Mouse (Mus musculus) embryonic facial prominence, embryonic 10.5 days (tissue): ENCODE measurements around the gene Rplp2. TPM values are rescaled to one million over a fixed set of nuclear protein-coding genes. Genes with fewer than 3 reads are reported as not detected.
"Not testable (repeated sequence)": the region's sequence is repeated elsewhere in the genome, so short reads cannot be mapped to it uniquely, and the experiment has no call there.

Experiments
- DNase-seq: peaks from one replicate; pipeline ENCODE4 v3.0.0-alpha.2; 2017; ENCODE audit warnings: low spot score
- H3K27ac ChIP-seq: fragments of 300-500 bp; sonication (generic); replicated peaks from 2 replicates; pipeline ENCODE4 v1.5.1; 2016; ENCODE audit warnings: mild to moderate bottlenecking
- H3K27me3 ChIP-seq: fragments of 300-500 bp; sonication (generic); replicated peaks from 2 replicates; pipeline ENCODE4 v1.6.1; 2016; ENCODE audit warnings: low read depth, mild to moderate bottlenecking; ENCODE audit not compliant: poor library complexity, severe bottlenecking
- H3K36me3 ChIP-seq: fragments of 300-500 bp; sonication (generic); replicated peaks from 2 replicates; pipeline ENCODE4 v1.6.1; 2016; ENCODE audit warnings: mild to moderate bottlenecking, moderate library complexity
- H3K4me1 ChIP-seq: fragments of 300-500 bp; sonication (generic); 2 replicates; pipeline ENCODE4 v1.6.1; 2016
- H3K4me3 ChIP-seq: fragments of 300-500 bp; sonication (generic); 2 replicates; pipeline ENCODE4 v1.5.1; 2016; ENCODE audit warnings: mild to moderate bottlenecking, moderate library complexity
- H3K9me3 ChIP-seq: fragments of 300-500 bp; sonication (generic); 2 replicates; pipeline ENCODE4 v1.6.1; 2016; ENCODE audit warnings: mild to moderate bottlenecking
- WGBS: fragments of 180-500 bp; shearing (Covaris S2); methylation state at CpG from one replicate; pipeline ENCODE4 v1.1.7; 2016; 5-methylcytosine and 5-hydroxymethylcytosine counted together
- polyA plus RNA-seq: library from polyadenylated mRNA; unstranded; fragments of >200 nt; fragmentation: Nextera tagmentation; extraction: Ambion mirVana; gene quantifications from 2 replicates; pipeline ENCODE4 v1.2.1, GENCODE M21; 2016

The Rplp2 gene
- polyA plus RNA-seq: 1,198 and 1,200 TPM in 2 replicates

DNA sequence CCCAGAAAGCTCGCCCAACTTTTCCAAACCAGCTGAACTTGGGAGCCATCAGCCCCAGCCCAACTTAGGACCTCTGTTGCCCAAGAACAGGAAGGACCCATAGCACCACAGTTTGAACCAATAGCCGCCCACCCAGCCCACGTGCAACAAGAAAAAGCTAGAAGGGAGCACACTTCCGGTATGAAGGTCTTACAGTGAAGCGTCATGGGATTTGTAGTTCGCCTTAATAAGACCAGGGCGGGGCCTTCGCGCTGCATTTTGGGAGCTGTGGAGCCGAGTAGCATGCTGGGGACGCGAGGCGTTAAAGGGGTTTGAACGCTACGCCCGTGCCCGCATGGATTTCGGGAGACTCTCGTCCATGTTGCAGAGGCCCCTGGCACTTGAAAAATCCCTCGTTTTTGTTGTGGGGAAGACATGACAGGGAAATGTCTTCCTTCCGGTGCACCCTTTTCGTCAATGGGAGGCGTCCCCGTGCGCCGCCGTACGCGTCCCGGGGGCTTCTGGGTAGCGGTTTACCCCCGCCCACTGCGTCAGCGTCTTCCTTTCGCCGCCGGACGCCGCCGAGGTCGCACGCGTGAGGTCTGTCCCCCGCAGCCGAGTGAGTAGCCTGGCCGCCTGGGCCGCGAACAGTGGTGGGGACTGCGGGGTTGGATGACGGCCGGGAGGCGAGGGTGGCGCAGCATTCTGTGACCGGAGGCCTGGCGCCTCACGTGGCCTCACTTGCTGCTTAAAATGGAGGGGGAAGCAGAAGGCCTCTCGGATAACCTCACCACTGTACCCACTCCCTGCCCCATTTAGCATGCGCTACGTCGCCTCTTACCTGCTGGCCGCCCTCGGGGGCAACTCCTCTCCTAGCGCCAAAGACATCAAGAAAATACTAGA lies at the start of gene Rplp2:
Gene Rplp2, plus strand, starts transcription at position 261 of the 882 bp plus-strand sequence.
- peaks cover 37% of the 10 kb centered on the region for H3K4me1 ChIP-seq
- peaks cover 45% of the 10 kb centered on the region for H3K36me3 ChIP-seq
- H3K4me3 ChIP-seq: peak within 1 kb of the TSS; percentile 96
- H3K27ac ChIP-seq: peak within 1 kb of the TSS; percentile 95
- H3K9me3 ChIP-seq: no peaks in the 10 kb centered on the region
- H3K27me3 ChIP-seq: no peaks in the 10 kb centered on the region
- DNase-seq: peak; percentile 94
- under 1% methylated on average over 63 of the region's 63 CpGs for WGBS

DNA sequence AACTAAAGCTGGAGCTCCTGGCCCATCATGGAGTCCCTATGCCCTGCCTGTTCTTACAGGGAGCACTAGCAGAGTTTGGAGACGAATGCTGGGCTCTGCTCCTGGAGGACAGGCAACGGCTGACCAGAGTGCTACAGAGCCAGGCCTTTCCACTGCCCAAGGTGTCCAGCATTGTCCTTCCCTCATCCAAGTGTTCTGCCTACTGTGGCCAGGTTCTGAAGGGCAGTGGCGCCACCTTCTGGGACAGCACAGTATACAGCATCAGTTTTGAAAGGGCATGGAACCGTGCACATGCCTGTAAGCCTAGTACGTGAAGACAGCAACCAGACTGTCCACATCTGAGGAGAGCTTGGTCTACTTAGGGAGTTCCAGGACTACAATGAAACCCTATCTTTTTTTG lies 43.9 kb upstream of the Rplp2 start:
- no peak overlapping the region for H3K27ac ChIP-seq
- WGBS: 61% methylated on average over 5 of the region's 5 CpGs
- H3K36me3 ChIP-seq: peaks cover 79% of the 10 kb centered on the region
- peak; percentile 63 for DNase-seq
- H3K4me3 ChIP-seq: no peak overlapping the region
- no peaks in the 10 kb centered on the region for H3K4me1 ChIP-seq
- no peaks in the 10 kb centered on the region for H3K27me3 ChIP-seq
- no peaks in the 10 kb centered on the region for H3K9me3 ChIP-seq

DNA sequence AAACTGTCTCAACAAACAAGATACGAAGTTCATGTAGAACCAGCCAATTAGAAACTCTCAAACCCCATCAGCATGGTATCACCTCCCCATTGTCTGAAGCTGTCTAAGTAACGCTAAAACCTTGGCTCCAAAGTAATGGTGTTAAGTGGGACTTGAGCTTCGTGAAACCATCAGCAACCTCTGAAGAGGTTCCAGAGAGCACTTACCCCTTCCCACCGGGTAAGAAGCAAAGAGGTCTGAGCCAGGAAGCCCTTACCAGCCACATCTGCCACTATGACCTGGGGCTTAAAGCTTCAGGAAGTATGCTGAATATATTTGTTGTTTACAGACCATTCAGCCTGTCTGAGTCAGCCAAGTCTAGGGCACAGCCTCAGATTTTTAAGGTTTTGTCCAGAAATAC lies 41.7 kb upstream of the Rplp2 start:
- 80% methylated on average over 4 of the region's 4 CpGs for WGBS
- Histone ChIP-seq H3K9me3 (no peaks in the 10 kb centered on the region), H3K4me1 (peaks cover 8% of the 10 kb centered on the region), H3K36me3 (peaks cover 79% of the 10 kb centered on the region), H3K27ac (no peak overlapping the region), H3K27me3 (no peaks in the 10 kb centered on the region), H3K4me3 (no peak overlapping the region)
- DNase-seq: no peak

- not testable (repeated sequence) for H3K4me1 ChIP-seq, H3K27me3 ChIP-seq, H3K27ac ChIP-seq, DNase-seq, H3K4me3 ChIP-seq, H3K9me3 ChIP-seq
- 96% methylated on average over 7 of the region's 7 CpGs for WGBS
- peaks cover 66% of the 10 kb centered on the region for H3K36me3 ChIP-seq
Measured at GRCm38 (mm10) chr7:141407670-141408069, 39.5 kb upstream of the Rplp2 start.

DNA sequence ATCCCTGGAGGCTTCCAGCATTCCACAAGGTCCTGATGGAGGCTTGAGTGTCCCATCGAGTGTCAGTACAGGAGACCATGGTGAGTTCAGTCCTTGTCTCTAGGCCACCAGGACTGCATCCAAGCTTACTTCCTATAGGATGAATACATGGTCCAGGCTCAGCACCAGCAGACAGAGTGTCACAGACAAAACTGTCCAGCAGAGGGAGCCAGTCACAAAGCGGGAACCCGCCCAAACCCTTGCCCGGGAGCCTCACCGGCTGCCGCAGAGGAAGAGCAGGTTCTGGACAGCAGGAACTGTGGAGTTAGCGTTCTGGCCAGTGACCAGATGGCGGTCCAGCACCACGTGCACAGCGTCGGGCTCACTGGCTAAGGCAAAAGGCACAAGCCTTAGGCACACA lies 38.3 kb upstream of the Rplp2 start:
- Histone ChIP-seq H3K27me3 (no peaks in the 10 kb centered on the region), H3K4me3 (peak overlapping the region; percentile 30; the same call in 1 of the 2 replicates), H3K9me3 (no peaks in the 10 kb centered on the region), H3K27ac (peak overlapping the region; percentile 63), H3K36me3 (peaks cover 55% of the 10 kb centered on the region), H3K4me1 (peaks cover 15% of the 10 kb centered on the region)
- WGBS: 16% methylated on average over 11 of the region's 11 CpGs
- peak; percentile 88 for DNase-seq

DNA sequence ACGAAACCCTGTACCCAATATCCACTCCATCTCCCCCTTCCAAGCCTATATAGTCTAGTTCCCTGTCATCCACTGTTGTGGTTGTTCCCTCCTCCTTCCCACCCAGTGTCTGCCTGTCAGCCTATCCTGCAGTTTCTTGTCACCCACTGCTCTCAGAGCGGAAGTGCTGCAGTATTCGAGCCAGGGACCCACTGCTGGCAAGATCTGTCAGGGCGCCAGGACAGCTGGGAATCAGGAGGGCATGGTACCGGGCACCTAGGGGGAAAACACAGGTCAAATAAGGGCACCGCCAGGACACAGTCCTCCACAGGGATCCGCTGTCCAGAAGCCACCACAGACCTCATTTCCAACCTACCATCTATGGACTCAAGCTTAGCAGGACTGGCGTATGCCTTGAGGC lies 36.5 kb upstream of the Rplp2 start:
- Histone ChIP-seq H3K27ac (no peak overlapping the region), H3K4me3 (no peak overlapping the region), H3K9me3 (no peaks in the 10 kb centered on the region), H3K4me1 (peaks cover 23% of the 10 kb centered on the region), H3K27me3 (no peaks in the 10 kb centered on the region), H3K36me3 (peaks cover 42% of the 10 kb centered on the region)
- no peak for DNase-seq
- 94% methylated on average over 8 of the region's 8 CpGs for WGBS

DNA sequence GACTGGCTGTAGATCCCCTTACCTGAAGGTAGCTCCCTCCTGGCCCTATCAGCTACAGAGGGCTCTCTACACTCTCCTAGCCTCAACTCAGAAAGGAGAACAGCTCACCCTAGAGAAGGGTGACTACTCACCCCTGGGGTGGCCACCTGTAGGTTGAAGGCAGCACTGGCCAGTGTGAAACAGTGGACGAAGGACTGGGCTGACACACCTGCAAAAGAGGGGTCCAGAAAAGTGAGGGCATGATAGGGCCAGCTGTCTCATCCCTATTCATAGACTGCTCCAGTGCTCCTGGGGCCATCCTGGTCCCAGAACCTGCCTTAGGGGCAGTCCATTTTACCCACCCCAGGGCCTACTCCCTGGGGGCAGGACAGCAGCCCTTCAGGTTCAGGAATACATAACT lies 35.5 kb upstream of the Rplp2 start:
- DNase-seq: no peak
- Histone ChIP-seq H3K27ac (no peak overlapping the region), H3K36me3 (peaks cover 42% of the 10 kb centered on the region), H3K4me1 (peaks cover 23% of the 10 kb centered on the region), H3K4me3 (0 out of 2 replicates have a peak overlapping the region, but pooled peaks have one; percentile 8), H3K27me3 (no peaks in the 10 kb centered on the region), H3K9me3 (no peaks in the 10 kb centered on the region)
- 88% methylated on average over 1 of the region's 1 CpGs for WGBS

GRCm38 (mm10) chr7:141413331-141413730 lies 33.8 kb upstream of the Rplp2 start:
- H3K9me3 ChIP-seq: no peaks in the 10 kb centered on the region
- peak overlapping the region; percentile 90 for H3K27ac ChIP-seq
- 3% methylated on average over 16 of the region's 16 CpGs for WGBS
- H3K27me3 ChIP-seq: no peaks in the 10 kb centered on the region
- peaks cover 31% of the 10 kb centered on the region for H3K36me3 ChIP-seq
- H3K4me1 ChIP-seq: peaks cover 23% of the 10 kb centered on the region
- peak overlapping the region; percentile 72 for H3K4me3 ChIP-seq
- peak; percentile 36 for DNase-seq

DNA sequence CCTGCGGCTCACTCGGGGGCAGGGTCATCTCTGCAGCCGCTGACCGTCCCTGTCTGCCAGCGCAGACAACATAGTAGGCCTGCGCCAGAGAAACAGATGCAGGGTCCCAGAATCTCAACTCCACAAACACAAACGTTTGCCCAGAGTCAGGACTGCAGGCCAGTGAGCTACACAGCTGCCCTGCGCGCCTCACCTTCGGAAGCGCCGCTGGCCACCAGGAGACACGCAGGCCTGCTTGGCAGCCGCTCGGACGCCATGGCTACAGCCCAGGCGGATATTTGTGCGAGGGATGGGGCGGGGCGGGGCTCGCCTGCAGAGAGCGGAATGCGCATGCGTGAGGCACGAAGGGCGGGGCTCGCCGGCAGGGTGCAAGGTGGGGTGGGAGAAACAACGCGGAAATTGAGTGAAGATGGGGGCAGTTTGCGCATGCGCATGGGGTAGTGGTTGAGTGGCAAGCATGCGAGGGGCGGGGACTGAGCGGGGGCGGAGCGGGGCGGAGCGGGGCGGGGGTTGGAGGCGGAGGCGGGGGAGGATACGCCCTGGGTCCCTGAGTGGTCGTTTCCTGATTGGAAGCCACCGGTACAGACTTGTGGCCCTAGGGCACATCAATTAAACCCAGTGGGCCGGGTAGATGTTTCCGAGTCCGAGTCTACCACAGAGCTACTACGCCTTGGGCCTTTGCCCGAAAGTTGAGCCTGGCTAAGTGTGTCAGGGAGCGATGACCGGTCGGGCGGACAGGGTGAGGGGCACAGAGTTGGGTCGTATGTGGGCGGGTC lies 33.2 kb upstream of the Rplp2 start, which contains the start of gene Gatd1:
Gene Gatd1, minus strand, starts transcription at position 328 of the 776 bp plus-strand sequence.
- Histone ChIP-seq H3K4me3 (peak within 1 kb of the TSS; percentile 72), H3K27ac (peak within 1 kb of the TSS; percentile 90), H3K9me3 (no peaks in the 10 kb centered on the region), H3K27me3 (no peaks in the 10 kb centered on the region), H3K4me1 (peaks cover 22% of the 10 kb centered on the region), H3K36me3 (peaks cover 24% of the 10 kb centered on the region)
- under 1% methylated on average over 56 of the region's 56 CpGs for WGBS
- peak; percentile 100 for DNase-seq

GRCm38 (mm10) chr7:141416144-141416841 lies 30.9 kb upstream of the Rplp2 start:
- no peak overlapping the region for H3K27ac ChIP-seq
- 77% methylated on average over 6 of the region's 6 CpGs for WGBS
- no peaks in the 10 kb centered on the region for H3K9me3 ChIP-seq
- peaks cover 16% of the 10 kb centered on the region for H3K4me1 ChIP-seq
- H3K27me3 ChIP-seq: no peaks in the 10 kb centered on the region
- peaks cover 1% of the 10 kb centered on the region; the same call in 1 of the 2 replicates for H3K36me3 ChIP-seq
- H3K4me3 ChIP-seq: no peak overlapping the region
- no peak for DNase-seq

- 71% methylated on average over 8 of the region's 8 CpGs for WGBS
- Histone ChIP-seq H3K4me1 (peaks cover 13% of the 10 kb centered on the region), H3K4me3 (no peak overlapping the region), H3K9me3 (no peaks in the 10 kb centered on the region), H3K36me3 (no peaks in the 10 kb centered on the region), H3K27ac (no peak overlapping the region), H3K27me3 (no peaks in the 10 kb centered on the region)
- no peak for DNase-seq
Measured at GRCm38 (mm10) chr7:141417731-141418681, 29.2 kb upstream of the Rplp2 start.
